Mouse (Mus musculus): ENCODE data around the gene Myo16. TPM values are rescaled to one million over a fixed set of nuclear protein-coding genes. Genes with fewer than 3 reads are reported as not detected.

The Myo16 gene
- polyA plus RNA-seq (2015; fragmentation: Nextera tagmentation; extraction: Ambion mirVana) = 0.23 and 0.68 TPM in 2 replicates

DNA sequence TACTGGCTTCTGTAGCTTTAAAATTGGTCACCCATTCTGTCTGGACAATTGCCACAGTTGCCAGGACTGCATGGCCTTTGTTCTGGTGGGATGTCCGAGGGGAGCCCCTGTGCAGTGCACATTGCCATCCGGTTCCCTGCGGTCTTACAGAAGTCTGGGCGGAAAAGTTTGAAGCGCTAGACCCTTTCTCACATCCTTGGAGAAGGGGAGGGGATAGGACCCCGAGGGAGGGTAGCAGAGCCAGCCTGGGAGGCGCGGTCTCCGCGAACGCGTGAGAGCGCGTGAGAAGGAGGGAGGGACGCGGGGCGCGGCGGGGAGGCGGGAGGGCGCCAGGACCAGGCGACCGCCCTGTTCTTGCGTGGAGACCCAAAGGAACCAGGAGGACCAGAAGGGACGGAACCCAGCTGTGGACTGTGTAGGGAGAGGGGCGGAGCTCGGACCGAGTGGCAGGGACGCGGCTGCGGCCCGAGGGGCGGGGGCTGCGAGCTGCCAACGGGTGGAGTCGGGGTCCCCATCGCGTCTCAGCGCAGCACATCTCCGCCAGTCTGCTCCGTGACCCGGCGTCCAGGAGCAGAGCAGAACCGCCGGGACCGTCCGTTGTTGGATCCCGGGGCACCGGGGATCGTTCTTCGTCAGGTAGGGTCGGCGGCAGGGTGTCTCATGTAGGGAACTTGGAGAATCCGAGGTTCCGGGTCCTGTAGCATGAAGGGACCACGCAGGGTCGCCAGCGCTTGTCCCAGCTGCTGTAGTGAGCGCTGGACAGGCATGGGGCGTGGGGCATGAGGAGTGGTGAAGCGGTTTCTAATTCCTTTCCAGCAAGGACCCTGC, at the start of gene Myo16:
Gene Myo16, plus strand, starts transcription at position 301 of the 828 bp plus-strand sequence.
- DNase-seq (ENCODE audit: low spot score) = no peak

DNA sequence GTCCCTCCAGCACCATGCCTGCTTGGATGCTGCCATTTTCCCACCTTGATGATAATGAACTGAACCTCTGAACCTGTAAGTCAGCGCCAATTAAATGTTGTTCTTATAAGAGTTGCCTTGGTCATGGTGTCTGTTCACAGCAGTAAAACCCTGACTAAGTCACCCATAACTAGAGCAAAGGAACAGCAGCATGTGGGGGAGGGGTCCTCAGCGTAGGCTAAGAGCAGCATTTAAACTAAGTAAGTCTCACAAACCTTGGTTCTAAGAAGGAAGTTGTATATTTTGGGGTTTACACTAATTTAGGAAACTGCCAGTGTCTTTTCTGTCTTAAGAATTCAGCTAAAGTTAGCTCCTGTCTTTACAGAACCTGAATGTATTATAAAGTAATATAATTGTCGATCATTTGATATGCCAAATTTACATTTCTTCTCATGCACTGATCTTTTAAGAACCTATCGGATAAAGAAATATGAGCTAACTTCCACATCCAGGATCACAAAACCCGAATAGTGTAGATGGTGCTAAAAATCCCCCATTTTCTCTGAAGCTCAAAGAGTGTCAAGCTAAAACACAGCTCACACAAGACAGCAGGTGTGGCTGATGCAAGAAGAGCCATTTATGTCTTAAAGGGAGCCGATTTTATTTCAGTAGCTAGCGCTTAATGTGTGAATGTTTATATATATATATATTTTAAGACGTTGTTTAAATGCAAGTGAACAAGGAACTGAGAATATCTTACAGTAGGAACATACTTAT, 45.0 kb upstream of the Myo16 start:
- DNase-seq (ENCODE audit: low spot score) = no peak

DNA sequence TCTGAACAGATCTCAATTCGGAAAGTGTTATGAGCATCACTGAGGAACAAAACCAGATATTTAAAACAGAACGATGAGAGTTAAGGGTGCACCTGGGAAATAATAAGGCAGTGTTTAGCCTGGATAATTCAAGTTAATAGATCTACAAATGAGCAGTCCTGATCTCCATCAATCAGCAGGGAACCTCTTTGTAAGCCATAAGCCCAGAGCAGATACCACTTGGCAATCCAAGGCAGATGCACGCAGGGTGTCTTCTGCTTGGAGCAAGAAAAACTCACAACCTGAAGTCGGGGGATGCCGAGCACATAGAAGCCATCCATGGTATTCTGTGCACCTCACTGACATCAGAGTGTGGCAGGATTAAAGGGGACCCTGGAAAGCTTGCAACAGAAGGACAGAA, 31.0 kb upstream of the Myo16 start:
- no peak for DNase-seq (ENCODE audit: low spot score)

DNA sequence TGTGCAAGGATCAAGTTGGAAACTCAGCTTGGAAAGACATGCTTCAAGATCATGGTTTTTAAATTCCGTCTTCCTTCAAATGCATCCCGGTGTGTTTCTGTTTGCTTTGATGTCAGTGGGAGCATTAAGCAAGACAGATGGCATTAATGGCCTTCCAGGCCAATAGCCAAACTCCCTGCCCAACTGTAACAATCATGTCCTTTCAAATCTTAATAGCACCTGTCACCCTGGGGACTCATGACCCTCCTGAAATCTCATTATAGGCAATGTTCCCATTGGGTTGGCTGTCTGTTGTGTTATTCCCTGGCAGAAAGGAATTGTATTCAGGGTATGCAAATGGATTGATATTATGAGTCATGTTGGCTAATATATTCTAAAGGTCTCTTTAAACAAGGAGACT, 30.3 kb upstream of the Myo16 start:
- no peak for DNase-seq (ENCODE audit: low spot score)

DNA sequence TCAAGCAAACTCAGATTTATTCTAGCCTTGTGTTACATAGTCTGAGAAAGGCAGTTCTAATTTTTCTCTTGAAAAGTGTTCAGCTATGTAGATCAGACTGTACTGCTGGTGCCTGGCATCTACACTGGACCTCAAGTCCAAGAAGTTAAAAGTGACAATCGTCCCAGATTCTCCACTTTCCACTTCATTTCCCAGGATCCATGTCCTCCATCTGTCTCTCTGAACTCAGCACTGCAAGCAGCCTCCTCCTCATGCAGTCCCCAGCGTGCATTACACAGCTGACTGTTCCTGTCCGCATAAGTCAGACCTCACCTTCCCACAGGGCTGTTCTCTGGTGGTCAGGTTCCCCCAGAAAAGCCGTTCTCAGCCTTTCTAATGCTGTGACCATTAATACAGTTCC, 28.0 kb upstream of the Myo16 start:
- DNase-seq (ENCODE audit: low spot score) = no peak

DNA sequence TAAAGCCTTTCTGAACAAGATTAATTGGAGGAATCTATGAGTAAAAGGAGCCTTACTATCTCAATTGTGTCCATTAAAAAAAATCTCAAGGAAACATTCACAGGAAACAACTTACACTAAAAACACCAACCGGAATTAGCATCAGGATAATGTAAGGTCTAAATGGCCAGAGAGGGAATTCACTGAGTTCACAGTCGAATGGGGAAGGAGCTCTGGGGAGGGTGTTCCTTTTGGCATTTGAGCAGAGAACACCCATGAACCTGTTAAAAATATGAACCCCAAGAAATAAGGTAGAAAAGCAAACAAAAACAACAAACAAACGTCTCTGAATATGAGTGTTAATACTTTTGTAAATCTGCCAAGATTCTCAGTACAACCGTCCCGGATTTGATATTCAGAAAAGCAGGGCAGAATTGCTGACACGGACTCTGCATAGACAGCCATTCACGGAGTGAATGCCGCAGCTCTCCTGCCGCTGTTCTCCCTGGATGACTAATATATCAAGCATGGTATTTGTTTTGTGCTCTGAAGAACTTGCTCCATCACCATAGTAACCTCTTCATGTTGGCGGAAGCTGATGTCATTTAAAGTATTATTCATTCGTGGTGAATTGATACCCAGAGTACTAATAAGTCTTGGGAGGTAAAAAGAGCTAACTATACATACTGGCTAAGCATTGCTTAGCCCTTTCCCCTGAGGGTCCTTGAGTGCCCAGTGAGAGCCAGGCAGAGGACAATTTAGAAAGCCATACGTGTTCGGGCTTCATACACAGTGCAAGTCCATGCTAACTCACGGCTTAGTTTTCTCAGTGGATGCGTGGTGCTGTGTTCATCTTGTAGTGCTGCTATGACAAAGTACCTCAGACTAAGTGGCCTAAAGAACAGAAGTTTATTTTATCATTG, 22.9 kb upstream of the Myo16 start:
- no peak for DNase-seq (ENCODE audit: low spot score)

DNA sequence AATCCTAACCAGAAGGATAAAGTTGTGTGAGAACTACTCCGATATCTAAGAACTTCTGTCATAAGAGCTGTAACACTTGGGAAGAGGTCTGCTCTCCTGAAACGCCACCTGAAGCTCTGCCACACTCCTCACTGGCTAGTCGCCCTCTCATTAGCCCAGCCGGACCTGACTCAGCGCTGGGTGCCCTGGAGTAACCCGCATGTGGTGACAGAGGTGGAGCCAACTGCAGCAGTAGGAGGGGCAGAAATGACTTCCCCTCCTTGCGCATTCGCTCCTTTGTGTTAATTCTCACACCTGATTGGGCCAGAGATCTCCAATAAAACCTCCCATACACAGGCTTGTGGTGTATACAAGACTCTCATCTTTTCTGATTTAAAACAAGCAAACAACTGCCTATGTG, 14.2 kb upstream of the Myo16 start:
- DNase-seq (ENCODE audit: low spot score) = no peak

DNA sequence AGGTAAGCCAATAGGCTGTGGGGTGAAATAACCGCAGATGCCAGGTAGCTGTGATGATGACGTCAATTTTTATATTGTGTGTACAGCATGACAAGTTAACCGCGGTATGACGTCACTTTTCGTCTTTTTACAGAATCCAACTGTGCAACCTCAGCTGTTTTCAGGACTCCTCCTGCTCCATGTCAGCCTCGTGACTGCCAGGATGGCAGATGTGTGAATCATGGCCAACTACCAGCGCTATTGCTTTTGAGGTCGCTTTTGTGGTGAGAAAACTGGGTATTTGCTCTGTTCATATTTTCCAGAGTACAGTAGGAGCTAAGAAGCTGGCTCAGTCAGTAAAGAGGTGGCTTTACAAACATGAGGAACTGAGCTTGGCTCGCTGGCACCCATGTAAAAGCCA, 9.8 kb upstream of the Myo16 start:
- DNase-seq (ENCODE audit: low spot score) = no peak

DNA sequence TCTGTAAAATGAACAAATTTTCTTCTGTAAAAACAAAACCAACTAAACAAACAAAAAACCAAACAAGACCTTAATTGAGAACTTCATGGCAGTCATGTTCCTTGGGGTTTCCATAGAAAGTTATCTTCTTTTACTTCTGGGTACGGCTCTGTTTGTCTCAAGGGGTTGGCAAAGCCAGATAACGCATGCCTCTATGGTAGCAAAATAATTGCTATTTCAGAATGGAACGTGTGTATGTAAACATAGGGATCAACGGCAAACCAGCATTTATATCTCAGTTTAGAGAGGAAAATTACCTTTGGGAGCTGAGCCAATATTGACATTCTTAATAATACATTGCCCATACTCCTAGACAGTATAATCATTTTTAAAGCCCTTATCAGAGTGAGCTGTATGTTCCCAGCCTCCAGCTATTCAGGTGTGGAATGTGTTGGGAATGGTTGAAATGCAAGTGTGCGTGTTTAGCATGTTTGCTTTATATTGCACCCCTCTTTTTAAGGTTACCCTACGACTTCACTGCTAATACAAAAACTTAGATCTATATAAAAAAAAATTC, 1.9 kb upstream of the Myo16 start:
- DNase-seq (ENCODE audit: low spot score) = no peak

DNA sequence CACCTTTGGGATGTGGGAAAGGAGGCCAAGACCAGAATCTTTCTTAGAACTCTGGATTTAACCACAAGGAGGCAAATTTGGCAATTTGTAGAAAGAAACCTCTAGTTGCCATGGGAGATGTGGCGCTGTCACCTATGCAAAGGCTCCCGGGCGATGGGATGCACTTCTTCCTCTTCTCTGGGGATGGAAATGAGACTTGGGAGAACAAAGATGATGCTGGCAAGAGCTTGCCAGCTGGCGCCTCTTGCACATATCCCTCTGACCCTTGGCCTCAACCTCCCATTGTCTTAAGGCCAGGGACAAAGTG, 681 bp downstream of the Myo16 start:
- no peak for DNase-seq (ENCODE audit: low spot score)

DNA sequence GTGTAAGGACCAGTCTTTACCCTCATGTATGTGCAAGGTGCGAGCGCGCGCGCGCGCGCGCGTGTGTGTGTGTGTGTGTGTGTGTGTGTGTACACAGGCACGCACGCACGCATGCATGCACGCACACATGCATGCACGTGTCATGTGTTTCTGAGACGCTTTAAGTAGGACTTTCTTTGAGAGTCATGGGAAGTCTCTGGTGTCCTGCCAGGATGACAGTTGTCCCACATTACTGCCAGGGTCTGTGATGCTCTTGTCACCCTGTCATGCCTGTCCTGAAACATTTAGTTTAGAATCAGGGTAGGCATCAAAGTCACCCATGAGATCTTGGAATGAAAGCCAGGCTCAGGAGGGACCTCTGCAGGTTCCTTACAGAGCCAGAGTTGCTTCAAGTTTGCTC, 1.4 kb downstream of the Myo16 start:
- no peak for DNase-seq (ENCODE audit: low spot score)

DNA sequence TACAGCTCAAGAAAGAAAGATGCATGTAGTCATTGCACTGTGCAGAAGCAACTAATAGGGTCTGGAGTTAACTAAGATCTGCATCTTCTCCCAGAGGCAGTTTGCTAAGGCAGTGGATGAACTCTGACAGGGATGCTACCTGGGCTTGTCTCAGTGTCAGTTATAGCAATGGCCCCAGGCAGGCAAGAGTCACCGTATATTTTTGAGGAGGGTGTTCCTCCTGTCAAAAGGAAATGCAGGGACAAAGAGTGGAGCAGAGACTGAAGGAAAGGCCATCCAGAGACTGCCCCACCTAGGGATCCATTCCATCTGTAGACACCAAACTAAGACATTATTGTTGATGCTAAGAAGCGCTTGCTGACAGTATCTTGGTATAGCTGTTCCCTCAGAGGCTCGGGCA, 7.4 kb downstream of the Myo16 start:
- no peak for DNase-seq (ENCODE audit: low spot score)

DNA sequence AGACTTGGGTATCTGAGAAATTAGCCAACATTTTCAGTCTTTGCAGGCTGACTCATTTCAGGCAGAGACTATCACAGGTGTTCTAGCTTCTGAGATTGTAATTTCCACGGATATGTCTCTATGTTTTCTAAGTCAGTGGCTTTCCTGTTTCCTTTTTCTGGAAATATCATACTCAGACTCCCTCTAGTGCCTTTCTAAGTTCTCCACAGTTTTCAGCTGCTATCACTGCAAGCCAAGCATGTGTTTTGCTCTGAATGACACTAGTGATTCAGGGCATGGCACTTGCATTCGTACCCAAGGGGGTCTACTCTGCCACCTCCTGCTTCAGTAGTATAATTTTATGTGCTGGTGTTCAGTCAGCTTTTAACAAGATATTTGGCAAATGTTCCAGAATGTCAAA, 11.2 kb downstream of the Myo16 start:
- no peak for DNase-seq (ENCODE audit: low spot score)

DNA sequence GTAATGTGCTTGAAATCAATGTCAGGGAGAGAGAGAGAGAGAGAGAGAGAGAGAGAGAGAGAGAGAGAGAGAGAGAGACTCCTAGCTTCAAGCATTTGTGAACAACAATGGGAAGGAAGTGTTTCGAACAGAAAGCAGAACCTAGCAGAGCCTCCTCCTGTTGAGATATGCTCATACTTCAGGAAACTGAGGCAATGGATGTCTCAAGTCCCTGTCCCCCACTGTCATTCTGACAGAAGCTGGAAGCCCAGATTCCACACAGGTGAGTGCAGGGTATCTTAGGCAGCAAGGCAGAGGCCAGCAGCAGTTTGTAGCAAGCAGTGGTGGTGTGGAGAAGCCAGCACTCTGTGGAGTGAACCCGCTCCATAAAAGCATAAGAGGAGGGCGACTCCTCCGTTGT, 14.6 kb downstream of the Myo16 start:
- no peak for DNase-seq (ENCODE audit: low spot score)

DNA sequence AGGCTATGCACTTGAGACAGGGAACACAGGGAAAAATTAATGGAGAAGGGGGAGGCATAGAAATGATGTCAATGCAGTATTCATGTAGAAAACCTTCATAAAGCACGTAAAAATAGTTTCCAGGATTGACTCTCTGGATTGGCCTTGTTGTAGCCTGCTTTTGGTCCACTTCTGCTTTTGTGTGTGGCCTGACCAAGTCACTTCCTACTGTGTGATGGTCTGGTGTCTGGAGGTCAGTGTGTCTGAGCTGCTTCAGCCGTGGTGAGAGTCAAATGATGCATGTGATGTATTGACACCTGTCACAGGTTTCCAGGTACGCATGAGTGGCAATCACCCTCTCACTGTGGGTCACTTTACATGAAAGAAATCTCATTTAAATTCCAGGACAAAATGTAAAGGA, 16.2 kb downstream of the Myo16 start:
- no peak for DNase-seq (ENCODE audit: low spot score)

DNA sequence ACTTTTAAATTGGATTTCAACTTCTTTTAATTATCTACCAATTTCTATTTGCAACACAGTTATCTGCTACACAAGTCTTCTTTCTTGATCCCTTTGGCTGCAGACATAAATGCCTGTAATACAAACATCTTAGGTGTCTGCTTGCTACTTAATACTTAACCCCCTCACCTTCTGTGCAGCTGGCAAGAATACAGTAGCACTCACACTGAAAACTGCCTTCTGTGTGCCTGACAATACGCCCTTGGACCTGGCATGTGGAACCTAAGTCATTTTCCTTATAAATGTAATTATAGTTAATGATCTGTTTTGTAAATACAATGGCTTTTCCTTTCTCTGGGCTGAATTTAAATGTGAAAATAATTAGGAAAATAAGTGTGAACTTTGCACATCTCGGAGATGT, 17.6 kb downstream of the Myo16 start:
- no peak for DNase-seq (ENCODE audit: low spot score)

DNA sequence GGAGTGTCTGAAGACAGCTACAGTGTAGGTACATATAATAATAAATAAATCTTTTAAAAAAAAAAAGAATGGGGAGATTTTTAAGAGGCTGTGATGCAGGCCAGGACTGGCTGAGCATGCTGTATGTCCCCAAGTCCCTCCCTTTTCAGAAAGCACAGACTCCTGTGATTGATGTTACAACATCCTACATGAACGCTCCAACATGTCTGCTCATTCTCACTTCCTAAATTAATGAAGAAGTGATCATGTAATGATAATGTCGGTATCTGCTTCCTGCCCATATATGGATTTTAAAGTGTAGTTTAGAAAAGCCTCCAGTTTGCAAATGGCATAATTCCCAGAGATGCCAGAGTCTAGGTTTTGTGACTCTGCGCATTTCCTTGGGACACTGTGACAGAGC, 18.6 kb downstream of the Myo16 start:
- DNase-seq (ENCODE audit: low spot score) = no peak

DNA sequence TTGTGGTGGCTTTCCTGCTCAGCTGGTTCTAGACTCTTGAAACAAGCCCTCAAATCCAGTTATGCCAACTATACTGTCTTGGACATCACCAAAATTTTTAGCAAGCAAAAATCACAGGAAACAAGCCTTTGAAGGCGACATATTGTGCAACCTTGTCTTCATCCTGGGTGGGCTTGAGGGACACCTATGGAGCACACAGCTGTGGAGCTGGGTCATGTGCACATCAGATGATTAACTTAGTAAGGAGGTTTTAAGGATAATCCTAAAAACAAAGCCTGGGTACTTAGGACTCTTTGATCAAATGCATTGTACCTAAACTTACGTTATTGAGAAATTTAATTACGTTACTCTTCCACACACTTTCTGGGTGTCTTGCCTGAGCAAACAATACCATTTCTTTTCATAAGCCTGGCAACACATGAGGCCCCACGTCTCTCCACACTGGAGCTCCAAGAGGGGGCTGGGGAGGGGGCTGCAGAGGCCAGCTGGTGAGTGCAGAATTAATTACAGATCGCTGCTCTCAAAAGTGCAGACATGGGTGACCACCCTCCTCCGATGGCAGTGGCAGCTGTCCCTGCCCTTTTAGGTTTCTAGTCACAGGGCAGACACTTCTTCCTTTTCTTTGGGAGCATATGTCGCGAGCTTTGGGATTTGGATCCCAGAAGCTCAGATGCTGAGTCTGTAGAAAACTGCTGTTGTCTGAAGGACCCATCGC, 19.5 kb downstream of the Myo16 start:
- no peak for DNase-seq (ENCODE audit: low spot score)

DNA sequence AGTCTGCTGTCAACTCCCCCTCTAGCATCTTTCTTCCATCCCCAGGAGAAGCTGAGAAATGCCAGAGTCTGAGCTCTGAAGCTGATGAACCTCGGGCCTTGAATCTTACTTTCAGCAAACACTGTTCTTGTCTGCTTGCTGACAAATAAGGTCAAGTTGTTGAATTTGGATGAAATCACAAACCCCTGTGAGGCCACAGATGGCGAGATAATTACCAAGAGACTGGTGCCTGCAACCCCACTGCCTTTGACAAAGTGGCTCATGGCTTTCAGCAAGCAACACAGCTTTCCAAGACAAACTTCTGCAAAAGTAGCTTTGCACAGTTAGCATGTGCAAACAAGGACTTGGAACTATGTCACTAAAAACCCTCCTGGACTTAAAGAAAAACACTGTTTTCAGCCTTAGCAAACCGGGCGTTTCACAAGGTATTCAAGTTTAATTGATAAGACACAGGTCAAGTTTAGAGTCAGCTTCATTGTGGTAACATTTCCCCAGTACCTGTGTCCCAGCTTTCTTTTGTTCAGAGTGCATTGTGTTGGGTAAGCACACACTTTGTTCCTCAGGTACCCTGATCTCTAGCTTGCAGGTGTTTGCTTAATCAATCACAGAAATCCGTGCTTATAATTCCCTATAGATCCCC, 20.6 kb downstream of the Myo16 start:
- no peak for DNase-seq (ENCODE audit: low spot score)

DNA sequence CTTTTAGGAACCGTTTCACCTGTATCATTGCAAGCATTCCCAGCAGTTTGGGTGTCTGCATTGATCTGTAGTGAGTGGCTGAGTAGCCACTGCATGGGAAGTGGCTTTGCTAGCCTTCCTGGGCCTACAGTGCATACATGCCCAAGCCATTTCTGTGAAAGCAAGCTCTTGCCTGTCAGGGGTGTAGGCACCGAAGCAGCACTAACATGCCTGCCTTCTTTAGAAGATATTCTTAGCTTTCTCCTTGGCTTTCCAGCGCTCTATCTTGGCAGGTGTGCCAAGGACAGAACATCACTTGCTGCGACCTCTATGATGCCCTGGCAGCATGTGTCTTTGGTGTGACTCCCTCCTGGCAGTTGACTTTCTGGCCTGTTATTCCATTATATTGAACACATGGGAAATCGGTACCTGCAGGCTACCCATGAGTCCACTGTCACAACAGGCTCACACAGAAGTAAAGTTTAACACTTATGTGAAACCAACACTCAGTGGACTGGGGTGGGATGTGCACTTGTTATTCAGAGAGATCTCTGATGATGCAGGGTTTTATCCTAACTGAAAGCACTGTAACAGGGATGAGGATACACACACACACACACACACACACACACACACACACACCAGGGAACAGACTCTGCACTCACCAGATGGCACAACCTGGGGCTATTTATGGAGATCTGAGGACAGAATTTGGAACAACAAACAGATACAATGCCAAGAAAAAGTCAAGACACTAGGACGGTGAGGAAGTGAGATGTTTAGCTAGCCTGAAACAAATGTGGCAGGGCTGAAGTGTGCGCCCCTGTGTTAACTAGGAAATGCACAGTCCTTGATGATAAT, 21.4 kb downstream of the Myo16 start:
- DNase-seq (ENCODE audit: low spot score) = no peak

All from thymus, postnatal 0 days (tissue).